Mouse (Mus musculus): ENCODE results near the gene Pate1.

Gene Pate1

GRCm38 (mm10) chr9:35687013-35687412 lies at the start of gene Pate1:
Gene Pate1 (minus strand): TSS chr9:35687390.
- DNase-seq (ENCODE audit: low spot score) = no peak

GRCm38 (mm10) chr9:35707265-35707664 lies 20.1 kb upstream of the Pate1 start:
- DNase-seq (ENCODE audit: low spot score) = no peak

GRCm38 (mm10) chr9:35691924-35692323 lies 4.7 kb upstream of the Pate1 start:
- no peak for DNase-seq (ENCODE audit: low spot score)

GRCm38 (mm10) chr9:35673557-35673956 lies 13.6 kb downstream of the Pate1 start:
- no peak for DNase-seq (ENCODE audit: low spot score)

GRCm38 (mm10) chr9:35648102-35648501 lies 39.1 kb downstream of the Pate1 start, which contains the start of gene Pate3:
Gene Pate3 (minus strand): TSS chr9:35648202.
- DNase-seq (ENCODE audit: low spot score) = no peak

Data from ovary, postnatal 14 days (tissue).